ENCODE assay signal across 1 mouse cellular context in the genomic region with DNA sequence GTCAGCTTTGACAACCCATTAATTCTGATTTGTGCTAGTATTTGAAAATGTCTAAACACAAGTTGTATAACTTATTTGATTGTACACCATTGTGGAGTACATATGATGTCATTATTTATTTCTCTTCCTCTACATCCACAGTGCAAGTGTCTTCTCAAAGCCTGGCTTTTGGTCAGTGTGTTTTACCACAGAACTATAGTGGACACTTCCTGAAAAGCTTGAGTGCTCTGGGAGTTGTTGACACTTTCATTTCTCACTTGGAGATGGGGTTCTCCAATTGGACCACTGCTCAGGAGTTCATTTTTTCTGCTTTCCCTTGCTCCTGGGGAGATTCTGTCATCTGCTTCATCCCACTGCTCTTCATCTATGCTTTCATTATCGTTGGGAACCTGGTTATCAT.
TF ChIP-seq lines count a peak whose summit lies in the region.

No protein-coding gene starts in this region.

TF ChIP-seq in CH12.LX, 34 proteins besides CTCF, POLR2A, EP300 and RAD21:
- TF ChIP-seq MAX (IDR thresholded peaks at IDR 0.05; ENCODE audit: low read length): no peak
- no peak for TF ChIP-seq NELFE (IDR thresholded peaks at IDR 0.05; ENCODE audit: low read depth, low read length)
- TF ChIP-seq USF2 (conservative IDR thresholded peaks at IDR 0.05; ENCODE audit: low read depth, low read length): no peak
- TF ChIP-seq JUN (IDR thresholded peaks at IDR 0.05; ENCODE audit: insufficient read depth, low read depth, low read length): no peak
- TF ChIP-seq HCFC1 (IDR thresholded peaks at IDR 0.05; ENCODE audit: low read depth, low read length): no peak
- TF ChIP-seq RCOR1 (conservative IDR thresholded peaks at IDR 0.05; ENCODE audit: low read depth, low read length): no peak
- TF ChIP-seq GABPA (IDR thresholded peaks at IDR 0.05; ENCODE audit: insufficient replicate concordance, low read depth, low read length): no peak
- TF ChIP-seq POLR2AphosphoS2 (IDR thresholded peaks at IDR 0.05; ENCODE audit: low read depth, low read length): no peak
- no peak for TF ChIP-seq E2F4 (IDR thresholded peaks at IDR 0.05; ENCODE audit: insufficient replicate concordance, low read depth, low read length)
- no peak for TF ChIP-seq MXI1 (IDR thresholded peaks at IDR 0.05; ENCODE audit: low read depth, low read length)
- TF ChIP-seq IRF4 (IDR thresholded peaks at IDR 0.05; ENCODE audit: low read depth, low read length): no peak
- TF ChIP-seq ELF1 (IDR thresholded peaks at IDR 0.05; ENCODE audit: low read depth, low read length): no peak
- TF ChIP-seq BHLHE40 (IDR thresholded peaks at IDR 0.05; ENCODE audit: low read depth, low read length): no peak
- no peak for TF ChIP-seq ZKSCAN1 (IDR thresholded peaks at IDR 0.05; ENCODE audit: borderline replicate concordance, low read depth, low read length)
- TF ChIP-seq CHD2 (IDR thresholded peaks at IDR 0.05; ENCODE audit: low read length): no peak
- TF ChIP-seq PAX5 (IDR thresholded peaks at IDR 0.05; ENCODE audit: low read length): no peak
- TF ChIP-seq ETS1 (conservative IDR thresholded peaks at IDR 0.05; ENCODE audit: low read depth, low read length): no peak
